Mouse (Mus musculus) intestine, embryonic 16.5 days (tissue): Measurements from ENCODE around the gene Cenps. TPM values are rescaled to one million over a fixed set of nuclear protein-coding genes. Genes with fewer than 3 reads are reported as not detected.
"Not testable (repeated sequence)": the region's sequence is repeated elsewhere in the genome, so short reads cannot be mapped to it uniquely, and the experiment has no call there.

Experiments
- ATAC-seq: fragments of 200-750 bp; cut with Nextera tagmentation; 2 replicates; pipeline ENCODE4 v1.8.0; 2017; ENCODE audit warnings: moderate TSS enrichment, moderate library complexity
- H3K27ac ChIP-seq: fragments of 300-500 bp; sonication (generic); 2 replicates; pipeline ENCODE4 v1.5.1; 2014; ENCODE audit warnings: mild to moderate bottlenecking, low read length
- H3K27me3 ChIP-seq: fragments of 300-500 bp; sonication (generic); replicated peaks from 2 replicates; pipeline ENCODE4 v1.6.1; 2014; ENCODE audit warnings: low read length, control low read depth, mixed read lengths; ENCODE audit not compliant: control insufficient read depth, insufficient read depth
- H3K36me3 ChIP-seq: fragments of 300-500 bp; sonication (generic); 2 replicates; pipeline ENCODE4 v1.6.1; 2014; ENCODE audit warnings: low read length, control low read depth; ENCODE audit not compliant: control insufficient read depth, insufficient read depth
- H3K4me1 ChIP-seq: fragments of 300-500 bp; sonication (generic); 2 replicates; pipeline ENCODE4 v1.6.1; 2014; ENCODE audit warnings: low read length, control low read depth, mixed read lengths; ENCODE audit not compliant: control insufficient read depth, insufficient read depth
- H3K4me2 ChIP-seq: fragments of 300-500 bp; sonication (generic); 2 replicates; pipeline ENCODE4 v1.6.1; 2014; ENCODE audit warnings: low read depth, low read length, control low read depth
- H3K4me3 ChIP-seq: fragments of 300-500 bp; sonication (generic); 2 replicates; pipeline ENCODE4 v1.5.1; 2014; ENCODE audit warnings: mild to moderate bottlenecking, low read length
- H3K9ac ChIP-seq: fragments of 300-500 bp; sonication (generic); 2 replicates; pipeline ENCODE4 v1.6.1; 2014; ENCODE audit warnings: low read depth, low read length
- H3K9me3 ChIP-seq: fragments of 300-500 bp; sonication (generic); 2 replicates; pipeline ENCODE4 v1.6.1; 2016; ENCODE audit warnings: low read length, control low read depth; ENCODE audit not compliant: control insufficient read depth
- WGBS: fragments of 180-500 bp; shearing (Covaris S2); extraction: QIAGEN DNeasy Blood & Tissue Kit; methylation state at CpG from one replicate; pipeline ENCODE4 v1.1.7; 2014; 5-methylcytosine and 5-hydroxymethylcytosine counted together
- polyA plus RNA-seq: library from polyadenylated mRNA; unstranded; fragments of >200 nt; fragmentation: Nextera tagmentation; extraction: Ambion mirVana; gene quantifications from 2 replicates; pipeline ENCODE4 v1.2.1, GENCODE M21; 2015

Cenps gene
- polyA plus RNA-seq, 1 experiment from 2014 or later, result 20.4 TPM

DNA sequence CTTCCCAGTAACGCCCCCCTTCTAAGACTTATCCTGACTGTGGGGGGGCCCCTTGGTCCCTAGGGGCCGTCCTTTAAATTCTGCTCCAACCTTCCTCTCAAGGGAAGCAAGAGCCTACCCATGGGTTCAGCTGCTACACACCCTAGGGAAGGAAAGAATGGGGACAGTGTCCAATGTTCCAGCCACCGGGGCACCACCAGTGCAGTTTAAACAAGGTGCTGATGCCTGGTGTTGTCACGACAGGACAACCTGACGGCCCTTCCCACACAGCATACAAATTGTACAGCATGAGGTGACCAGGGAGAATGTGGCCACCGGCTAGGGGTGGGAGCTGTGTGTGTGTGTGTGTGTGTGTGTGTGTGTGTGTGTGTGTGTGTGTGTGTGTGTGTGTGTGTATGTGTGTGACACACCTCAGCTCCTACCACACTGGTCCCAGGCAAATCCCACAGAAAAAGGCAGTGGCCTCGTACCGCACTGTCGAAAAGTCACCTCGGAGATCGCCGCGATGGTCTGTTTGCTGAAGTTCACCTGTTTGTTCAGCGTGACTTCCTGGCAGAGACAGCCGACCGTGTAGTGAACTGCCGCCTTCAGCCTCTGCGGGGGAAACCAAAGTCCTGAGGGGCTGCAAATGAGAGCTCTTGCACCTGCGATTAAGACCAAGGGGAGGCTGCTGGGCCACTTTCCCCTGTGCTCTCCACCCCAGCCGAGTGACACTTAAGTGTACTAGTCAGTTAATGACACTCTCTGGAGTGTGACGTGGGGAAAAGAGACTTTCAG, 5.5 kb downstream of the Cenps start:
- WGBS, result 62% methylated on average over 21 of the region's 21 CpGs
- ATAC-seq, result no peak
- Histone ChIP-seq H3K4me2 (no peak overlapping the region), H3K4me1 (peaks cover 8% of the 10 kb centered on the region), H3K4me3 (no peak overlapping the region), H3K9me3 (no peaks in the 10 kb centered on the region), H3K27ac (no peak overlapping the region), H3K36me3 (peaks cover 7% of the 10 kb centered on the region; the same call in 1 of the 2 replicates), H3K9ac (no peak overlapping the region), H3K27me3 (no peaks in the 10 kb centered on the region)

DNA sequence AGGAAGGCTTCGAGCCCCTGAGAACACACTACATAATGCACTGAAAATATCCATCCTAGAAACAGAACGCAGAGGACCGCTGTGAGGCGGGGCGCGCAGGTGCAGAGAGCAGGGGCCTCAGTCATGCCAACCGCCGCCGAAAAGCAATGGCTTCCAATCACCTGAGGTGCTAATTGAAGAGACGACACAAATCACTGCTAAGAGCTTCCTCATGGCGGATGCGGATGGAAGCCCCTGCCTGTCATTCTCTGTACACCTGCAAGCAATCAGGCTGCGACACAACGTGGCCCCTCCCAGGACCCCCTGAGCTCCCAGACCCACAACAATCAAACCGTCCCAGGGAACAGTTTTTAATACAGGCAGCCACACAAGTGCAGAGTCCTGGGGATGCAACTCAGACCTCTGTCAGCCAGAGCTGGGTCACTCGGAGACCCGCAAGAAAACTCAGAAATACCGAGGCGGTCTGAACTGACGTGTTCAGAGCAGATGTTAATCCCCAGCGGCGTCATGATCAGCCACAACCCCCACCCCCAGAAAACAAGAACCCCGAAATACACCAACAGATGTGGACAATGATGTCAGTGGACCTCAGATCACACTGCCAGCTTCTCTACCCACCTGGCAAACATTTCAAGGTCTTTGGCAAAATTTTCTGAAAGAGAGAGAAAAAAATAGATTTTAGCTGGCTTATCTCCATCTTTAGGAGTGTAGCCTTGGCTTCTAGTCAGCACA, 6.2 kb downstream of the Cenps start:
- Histone ChIP-seq H3K27ac (no peak overlapping the region), H3K9ac (no peak overlapping the region), H3K27me3 (no peaks in the 10 kb centered on the region), H3K9me3 (no peaks in the 10 kb centered on the region), H3K4me1 (peaks cover under 1% of the 10 kb centered on the region; the same call in 1 of the 2 replicates), H3K4me3 (no peak overlapping the region), H3K36me3 (peaks cover 7% of the 10 kb centered on the region; the same call in 1 of the 2 replicates), H3K4me2 (no peak overlapping the region)
- no peak for ATAC-seq
- WGBS, result 90% methylated on average over 23 of the region's 23 CpGs

DNA sequence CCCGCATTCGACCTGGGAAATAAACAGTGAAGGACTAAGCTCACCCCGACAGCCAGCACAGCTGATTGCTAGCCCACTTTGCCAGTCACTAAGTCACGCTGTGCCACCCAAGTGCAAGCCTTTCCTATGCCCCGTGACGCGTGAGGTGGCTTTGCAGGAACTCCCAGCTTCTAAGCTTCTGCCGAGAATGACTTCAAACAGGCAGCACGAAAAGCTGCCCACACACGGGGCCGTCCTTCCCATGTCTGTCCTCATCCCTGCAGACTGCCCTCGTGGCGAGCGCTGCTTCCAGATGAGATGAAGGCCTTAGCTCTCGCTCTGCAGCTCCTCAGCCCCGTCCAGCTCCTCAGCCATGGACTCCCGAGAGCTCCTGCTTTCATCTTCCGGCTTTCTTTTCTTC, 9.0 kb downstream of the Cenps start:
- 0 out of 2 replicates have a peak, but pooled peaks cover under 1% of the 10 kb centered on the region for H3K4me1 ChIP-seq

DNA sequence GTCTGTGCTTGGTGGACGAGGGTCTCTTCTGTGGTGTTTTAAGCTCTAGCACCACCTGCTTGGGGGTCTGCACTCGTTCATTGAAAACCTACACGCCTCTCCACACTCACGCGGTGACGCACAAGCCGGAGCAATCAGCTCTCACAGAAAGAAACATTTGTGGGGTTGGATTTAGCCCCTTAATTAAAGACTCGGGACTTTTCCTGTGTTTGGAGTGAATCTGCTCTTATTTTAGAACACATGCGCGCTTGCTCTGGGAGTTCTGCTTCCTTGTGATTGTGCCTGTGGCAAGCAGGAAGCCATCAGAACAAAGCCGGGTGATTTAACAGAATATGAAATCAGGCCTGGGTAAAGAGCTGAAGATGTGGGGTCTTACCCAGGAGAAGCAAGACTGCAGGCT, 10.8 kb downstream of the Cenps start, which contains the start of gene Cort:
TSS of gene Cort (minus strand) at position 101 of the 400 bp plus-strand sequence.
- Histone ChIP-seq H3K27me3 (no peaks in the 10 kb centered on the region), H3K36me3 (peaks cover 7% of the 10 kb centered on the region; the same call in 1 of the 2 replicates), H3K9ac (no peak within 1 kb of the TSS), H3K27ac (no peak within 1 kb of the TSS), H3K4me2 (no peak within 1 kb of the TSS), H3K4me1 (0 out of 2 replicates have a peak, but pooled peaks cover 4% of the 10 kb centered on the region), H3K4me3 (no peak within 1 kb of the TSS), H3K9me3 (no peaks in the 10 kb centered on the region)
- 81% methylated on average over 11 of the region's 11 CpGs for WGBS
- no peak for ATAC-seq

More for the DNA sequence above, 9.0 kb downstream of the Cenps start:
- H3K4me2 ChIP-seq, result no peak overlapping the region
- no peak for ATAC-seq
- no peak overlapping the region for H3K9ac ChIP-seq
- no peaks in the 10 kb centered on the region for H3K9me3 ChIP-seq
- WGBS, result 73% methylated on average over 18 of the region's 18 CpGs
- H3K4me3 ChIP-seq, result no peak overlapping the region
- no peaks in the 10 kb centered on the region for H3K27me3 ChIP-seq
- peaks cover 7% of the 10 kb centered on the region; the same call in 1 of the 2 replicates for H3K36me3 ChIP-seq
- no peak overlapping the region for H3K27ac ChIP-seq

DNA sequence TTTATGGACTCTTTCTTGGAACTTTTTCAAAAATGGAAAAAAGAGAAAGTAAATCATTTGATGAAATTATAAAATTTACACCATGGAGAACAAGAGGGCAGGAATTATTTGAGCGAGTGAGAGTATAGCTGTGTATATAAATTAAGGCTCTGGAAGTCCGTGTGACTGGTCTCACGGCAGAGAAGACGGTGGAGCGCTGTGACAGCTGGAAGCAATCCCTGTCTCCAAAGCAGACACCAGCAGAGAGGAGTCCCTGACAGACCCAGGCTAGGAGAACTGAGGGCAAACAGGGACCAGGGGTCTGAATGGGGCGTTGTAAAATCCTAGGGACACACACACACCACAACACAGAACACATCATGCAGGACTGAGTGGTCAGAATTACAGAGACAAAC, 11.3 kb downstream of the Cenps start:
- Histone ChIP-seq H3K27ac (no peak overlapping the region), H3K9me3 (no peaks in the 10 kb centered on the region), H3K4me1 (0 out of 2 replicates have a peak, but pooled peaks cover 4% of the 10 kb centered on the region), H3K9ac (no peak overlapping the region), H3K27me3 (no peaks in the 10 kb centered on the region), H3K36me3 (peaks cover 5% of the 10 kb centered on the region; the same call in 1 of the 2 replicates), H3K4me3 (no peak overlapping the region), H3K4me2 (no peak overlapping the region)
- WGBS, result 58% methylated on average over 6 of the region's 6 CpGs
- ATAC-seq, result no peak

DNA sequence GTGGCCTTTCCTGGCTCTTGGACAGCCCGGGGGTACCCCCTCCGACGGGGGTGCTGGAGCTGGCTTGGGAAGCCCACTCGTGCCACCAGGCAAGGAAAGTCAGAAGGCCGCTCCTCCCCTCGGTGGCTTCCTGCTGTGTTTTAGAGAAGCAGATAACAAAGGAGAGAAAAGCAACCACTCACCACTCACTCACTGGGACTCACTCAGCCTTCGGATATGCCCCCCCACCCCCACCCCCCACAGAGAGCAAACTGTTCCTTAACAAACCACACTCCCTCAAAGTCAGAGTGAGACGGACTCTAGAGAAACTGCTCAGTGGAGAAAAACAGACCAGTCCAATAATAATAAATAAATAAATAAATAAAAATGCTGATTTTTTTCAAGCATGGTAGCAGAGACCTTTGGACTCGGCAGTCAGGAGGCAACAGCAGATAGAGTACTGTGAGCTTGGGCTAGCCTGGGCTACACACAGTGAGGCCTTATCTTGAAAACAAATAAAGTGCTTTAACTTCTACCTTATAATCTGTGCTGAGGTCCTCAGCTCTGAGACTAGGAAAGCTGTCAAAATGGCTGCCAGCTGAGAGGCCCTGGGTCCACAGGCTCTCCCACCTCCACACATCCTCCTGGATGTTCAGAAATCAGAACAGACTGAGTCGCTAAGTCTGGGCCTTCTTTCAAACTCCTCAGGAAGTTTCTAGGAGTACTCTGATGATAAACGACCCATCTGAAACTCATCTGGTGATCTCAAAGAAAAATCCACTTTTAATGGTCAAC, 11.9 kb downstream of the Cenps start:
- Histone ChIP-seq H3K4me1 (0 out of 2 replicates have a peak, but pooled peaks cover 4% of the 10 kb centered on the region), H3K9me3 (no peaks in the 10 kb centered on the region), H3K4me3 (no peak overlapping the region), H3K4me2 (no peak overlapping the region), H3K9ac (no peak overlapping the region), H3K27me3 (no peaks in the 10 kb centered on the region), H3K27ac (no peak overlapping the region), H3K36me3 (peaks cover 2% of the 10 kb centered on the region; the same call in 1 of the 2 replicates)
- WGBS, result 63% methylated on average over 11 of the region's 11 CpGs
- no peak for ATAC-seq

DNA sequence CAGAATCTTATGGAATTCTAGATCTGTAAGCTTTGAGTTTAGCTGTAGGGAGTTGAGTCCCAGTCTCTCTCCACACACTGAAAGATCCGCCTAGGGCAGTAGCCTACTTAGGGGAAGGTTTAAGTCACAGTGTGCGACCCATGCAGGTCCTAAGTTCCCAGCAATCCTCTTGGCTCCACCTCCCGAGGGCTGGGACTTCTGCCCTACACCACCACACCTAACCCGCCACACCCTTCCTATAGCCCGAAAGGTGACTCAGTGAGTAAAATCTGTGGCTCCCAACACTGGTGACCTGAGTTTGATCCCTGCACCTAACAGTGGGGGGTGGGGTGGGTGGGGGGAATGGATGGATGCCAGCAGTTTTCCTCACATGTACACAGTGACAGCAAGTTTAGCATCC, 14.0 kb downstream of the Cenps start:
- no peak overlapping the region for H3K4me2 ChIP-seq
- 52% methylated on average over 5 of the region's 5 CpGs for WGBS
- no peaks in the 10 kb centered on the region for H3K36me3 ChIP-seq
- H3K27ac ChIP-seq, result no peak overlapping the region
- H3K9ac ChIP-seq, result no peak overlapping the region
- peak; percentile 79 for ATAC-seq
- H3K4me3 ChIP-seq, result no peak overlapping the region
- H3K9me3 ChIP-seq, result no peaks in the 10 kb centered on the region
- H3K27me3 ChIP-seq, result no peaks in the 10 kb centered on the region
- H3K4me1 ChIP-seq, result 0 out of 2 replicates have a peak, but pooled peaks cover 4% of the 10 kb centered on the region

DNA sequence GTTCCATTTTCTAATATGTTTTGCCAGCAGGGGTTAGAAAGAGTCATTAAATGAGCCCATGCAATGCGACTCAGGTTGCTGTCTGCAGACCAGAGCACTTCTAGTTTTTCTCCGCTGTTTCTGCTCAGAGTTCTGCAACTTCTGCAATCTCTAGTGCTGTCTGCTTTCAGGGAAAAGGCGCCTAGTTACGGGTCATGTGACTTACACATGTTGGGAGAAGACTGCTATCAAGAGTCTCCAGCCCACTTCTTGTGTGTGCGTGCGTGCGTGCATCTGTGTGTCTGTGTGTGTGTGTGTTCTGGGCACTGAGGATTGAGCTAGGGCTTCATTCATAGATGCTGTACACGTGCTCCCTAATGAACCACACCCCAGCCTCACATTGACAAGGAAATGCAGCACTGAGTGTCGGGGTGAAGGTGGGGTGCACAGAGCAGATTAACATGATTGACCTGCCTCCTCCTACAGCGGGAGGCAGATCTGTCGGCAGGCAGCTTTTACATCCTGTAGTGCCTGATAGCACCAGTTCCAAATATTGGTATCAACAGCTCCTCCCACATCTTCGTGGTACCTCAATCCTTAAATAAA, 17.4 kb downstream of the Cenps start:
- not testable (repeated sequence) for H3K36me3 ChIP-seq, H3K27ac ChIP-seq, H3K9me3 ChIP-seq, H3K9ac ChIP-seq, H3K27me3 ChIP-seq, H3K4me3 ChIP-seq, H3K4me2 ChIP-seq, H3K4me1 ChIP-seq, ATAC-seq
- WGBS, result 84% methylated on average over 12 of the region's 12 CpGs
